Mouse (Mus musculus) stomach, embryonic 14.5 days (tissue): ENCODE measurements at regions not wholly inside any gene's neighbourhood (a gene's known extent, or its start where the extent isn't known, plus 50 kb on each side); places are given as distances from the start of the nearest gene placed in this dataset.
A peak's percentile ranks its signal among the peaks of the same experiment; 100 is the strongest.

Source experiments
- ATAC-seq: fragments of 200-750 bp; cut with Nextera tagmentation; 2 replicates; pipeline ENCODE4 v1.8.0; 2017; ENCODE audit warnings: low read depth, moderate TSS enrichment; ENCODE audit not compliant: insufficient number of reproducible peaks, insufficient read depth, low FRiP score
- H3K27ac ChIP-seq: fragments of 300-500 bp; sonication (generic); 2 replicates; pipeline ENCODE4 v1.5.1; 2014; ENCODE audit warnings: mild to moderate bottlenecking, low read length, moderate library complexity, mixed read lengths
- H3K27me3 ChIP-seq: fragments of 300-500 bp; sonication (generic); 2 replicates; pipeline ENCODE4 v1.6.1; 2014; ENCODE audit warnings: low read length, control low read depth, mixed read lengths; ENCODE audit not compliant: control insufficient read depth, insufficient read depth
- H3K36me3 ChIP-seq: fragments of 300-500 bp; sonication (generic); 2 replicates; pipeline ENCODE4 v1.6.1; 2014; ENCODE audit warnings: mild to moderate bottlenecking, control low read depth, low read length, moderate library complexity, mixed read lengths; ENCODE audit not compliant: control insufficient read depth, insufficient read depth
- H3K4me1 ChIP-seq: fragments of 300-500 bp; sonication (generic); 2 replicates; pipeline ENCODE4 v1.6.1; 2014; ENCODE audit warnings: low read length, control low read depth, mixed read lengths; ENCODE audit not compliant: control insufficient read depth, insufficient read depth
- H3K4me2 ChIP-seq: fragments of 300-500 bp; sonication (generic); replicated peaks from 2 replicates; pipeline ENCODE4 v1.6.1; 2014; ENCODE audit warnings: low read depth, low read length, control low read depth
- H3K4me3 ChIP-seq: fragments of 300-500 bp; sonication (generic); 2 replicates; pipeline ENCODE4 v1.5.1; 2014; ENCODE audit warnings: low read depth, low read length, control low read depth
- H3K9ac ChIP-seq: fragments of 300-500 bp; sonication (generic); replicated peaks from 2 replicates; pipeline ENCODE4 v1.6.1; 2014; ENCODE audit warnings: low read depth, mild to moderate bottlenecking, control low read depth, low read length, moderate library complexity, mixed read lengths
- H3K9me3 ChIP-seq: fragments of 300-500 bp; sonication (generic); 2 replicates; pipeline ENCODE4 v1.6.1; 2016; ENCODE audit warnings: low read depth, low read length, control low read depth; ENCODE audit not compliant: control insufficient read depth
- WGBS: fragments of 180-500 bp; shearing (Covaris S2); extraction: QIAGEN DNeasy Blood & Tissue Kit; methylation state at CpG from one replicate; pipeline ENCODE4 v1.1.7; 2014; 5-methylcytosine and 5-hydroxymethylcytosine counted together

DNA sequence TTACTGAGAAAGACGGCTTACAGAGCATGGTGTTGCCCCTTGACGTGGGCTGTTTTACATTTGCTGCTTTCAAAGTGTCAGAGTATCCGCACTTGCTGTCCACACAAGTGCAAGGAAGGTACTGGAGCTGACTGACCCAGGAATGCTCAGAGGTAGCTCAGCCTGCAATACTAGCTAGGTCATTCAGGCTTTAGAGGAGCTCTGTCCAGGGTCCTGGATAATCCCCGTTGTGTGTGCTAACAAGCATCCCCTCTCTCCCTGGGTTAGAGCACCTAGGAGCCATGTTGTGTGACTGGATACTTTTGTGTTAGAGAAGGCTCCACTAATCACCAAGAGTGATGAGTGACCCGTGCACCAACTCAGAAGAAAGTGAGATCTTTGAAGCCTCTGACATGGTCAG is 431.9 kb upstream of the 3110018I06Rik start:
- Histone ChIP-seq H3K4me3 (no peak overlapping the region), H3K27ac (no peak overlapping the region), H3K4me2 (no peak overlapping the region), H3K27me3 (no peaks in the 10 kb centered on the region), H3K36me3 (no peaks in the 10 kb centered on the region), H3K9ac (no peak overlapping the region), H3K9me3 (no peaks in the 10 kb centered on the region), H3K4me1 (no peaks in the 10 kb centered on the region)
- no peak for ATAC-seq
- WGBS, result 25% methylated on average over 5 of the region's 5 CpGs

DNA sequence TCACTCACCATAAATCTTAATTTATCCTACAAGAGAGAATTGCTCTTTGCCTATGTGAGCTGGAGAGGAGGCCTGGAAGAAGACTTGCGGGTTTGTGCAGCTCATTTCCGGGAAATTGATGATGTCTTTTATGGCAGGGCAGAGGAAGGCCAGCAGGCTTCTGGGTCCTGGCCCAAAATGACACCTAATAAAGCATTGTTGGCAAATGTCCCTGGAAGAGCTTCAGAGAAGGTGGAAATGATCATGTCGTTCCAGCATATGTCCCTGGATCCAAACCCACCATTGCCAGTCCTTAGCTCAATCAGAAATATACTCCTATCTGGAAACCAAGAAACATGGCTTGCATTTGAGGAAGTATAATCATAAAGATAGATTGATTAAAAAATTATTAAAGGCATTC is 427.9 kb upstream of the 3110018I06Rik start:
- no peak for ATAC-seq
- Histone ChIP-seq H3K36me3 (no peaks in the 10 kb centered on the region), H3K27ac (no peak overlapping the region), H3K9me3 (no peaks in the 10 kb centered on the region), H3K27me3 (no peaks in the 10 kb centered on the region), H3K9ac (no peak overlapping the region), H3K4me1 (no peaks in the 10 kb centered on the region), H3K4me3 (no peak overlapping the region), H3K4me2 (no peak overlapping the region)
- WGBS, result 71% methylated on average over 3 of the region's 3 CpGs

DNA sequence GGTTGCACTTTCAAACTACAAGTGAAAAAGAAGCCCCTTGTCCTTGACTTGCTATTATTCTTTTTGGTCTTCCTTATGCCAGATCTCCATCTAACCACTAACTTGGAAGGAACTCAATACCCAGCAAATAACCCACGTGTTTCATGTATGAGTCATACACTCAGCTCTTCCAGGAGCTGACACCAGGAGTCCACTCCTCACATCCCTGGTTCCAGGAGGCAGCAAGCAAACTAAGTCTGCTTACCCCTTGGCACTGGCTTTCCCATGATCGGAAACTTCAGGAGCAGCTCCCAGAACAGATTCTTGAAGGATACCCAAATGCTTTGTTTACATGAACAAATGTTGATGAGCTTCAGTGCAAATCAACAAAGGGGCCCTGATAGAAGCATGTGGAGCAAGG is 421.1 kb upstream of the 3110018I06Rik start:
- Histone ChIP-seq H3K4me1 (no peaks in the 10 kb centered on the region), H3K36me3 (no peaks in the 10 kb centered on the region), H3K4me3 (no peak overlapping the region), H3K4me2 (no peak overlapping the region), H3K9ac (no peak overlapping the region), H3K9me3 (no peaks in the 10 kb centered on the region), H3K27me3 (no peaks in the 10 kb centered on the region), H3K27ac (no peak overlapping the region)
- no peak for ATAC-seq
- WGBS, result 81% methylated on average over 2 of the region's 2 CpGs

DNA sequence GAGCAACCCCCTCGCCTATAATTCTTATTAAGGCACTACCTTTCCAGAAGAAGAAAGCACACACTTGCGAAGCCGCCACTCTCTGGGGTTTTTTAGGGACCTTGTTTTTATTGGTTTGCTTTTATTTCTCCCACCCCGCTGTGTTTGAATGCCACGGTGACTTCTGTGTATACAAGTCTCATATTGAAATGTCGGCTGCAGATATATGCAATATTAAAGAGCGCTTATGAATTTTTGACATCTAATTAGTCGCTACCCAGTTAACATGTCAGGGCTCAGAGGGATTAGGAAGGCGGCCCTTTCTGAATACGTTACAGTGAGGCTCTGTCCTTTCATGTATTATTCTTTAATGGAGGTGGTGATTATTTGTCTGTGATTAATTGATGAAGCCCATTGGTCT is 405.9 kb upstream of the 3110018I06Rik start:
- Histone ChIP-seq H3K4me2 (no peak overlapping the region), H3K4me3 (no peak overlapping the region), H3K27me3 (no peaks in the 10 kb centered on the region), H3K27ac (no peak overlapping the region), H3K9ac (no peak overlapping the region), H3K9me3 (no peaks in the 10 kb centered on the region), H3K36me3 (no peaks in the 10 kb centered on the region), H3K4me1 (no peaks in the 10 kb centered on the region)
- no peak for ATAC-seq
- 75% methylated on average over 10 of the region's 10 CpGs for WGBS

DNA sequence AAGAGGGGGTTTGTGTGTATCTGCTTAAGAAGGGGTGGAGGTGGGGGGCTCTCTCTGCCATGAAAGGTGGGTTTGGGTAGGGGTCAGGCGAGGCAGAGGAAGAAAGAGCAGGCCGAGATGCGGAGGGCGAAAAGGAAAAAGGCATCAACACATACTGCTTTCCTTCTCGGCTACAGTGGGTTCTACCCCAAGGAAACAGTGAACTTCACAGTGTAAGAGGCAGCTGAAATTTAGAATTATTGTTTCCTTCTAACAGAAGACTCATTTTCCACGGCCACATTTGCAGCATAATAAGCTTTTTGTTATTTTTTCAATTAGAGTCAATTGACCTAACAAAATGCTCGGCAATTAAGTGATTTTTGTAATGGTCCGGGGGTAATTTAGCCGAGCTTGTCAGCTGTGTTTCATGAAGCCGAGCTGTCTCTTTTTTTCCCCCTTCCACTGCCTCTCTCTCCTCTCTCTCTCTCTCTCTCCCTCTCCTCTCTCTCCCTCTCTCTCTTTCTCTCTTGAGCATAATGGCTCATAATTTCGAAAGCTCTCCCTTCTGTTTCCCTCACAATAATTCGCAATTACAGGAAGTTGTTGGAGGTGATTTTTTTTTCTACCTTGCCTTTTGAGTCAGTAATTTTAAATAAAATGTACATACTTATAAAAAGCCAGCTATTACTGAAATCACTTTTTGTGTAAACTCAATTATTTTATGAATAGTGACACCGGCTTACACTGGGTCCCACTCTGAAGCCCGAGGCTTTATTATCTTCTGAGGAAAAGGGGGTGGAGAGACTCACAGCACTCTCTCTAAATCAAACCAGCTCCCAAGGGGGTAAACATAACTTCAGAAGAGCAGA is 403.1 kb upstream of the 3110018I06Rik start:
- no peaks in the 10 kb centered on the region for H3K36me3 ChIP-seq
- no peak overlapping the region for H3K9ac ChIP-seq
- H3K27me3 ChIP-seq, result no peaks in the 10 kb centered on the region
- no peak overlapping the region for H3K4me3 ChIP-seq
- WGBS, result 59% methylated on average over 14 of the region's 14 CpGs
- no peaks in the 10 kb centered on the region for H3K4me1 ChIP-seq
- no peaks in the 10 kb centered on the region for H3K9me3 ChIP-seq
- no peak overlapping the region for H3K4me2 ChIP-seq
- no peak overlapping the region for H3K27ac ChIP-seq
- ATAC-seq, result no peak

DNA sequence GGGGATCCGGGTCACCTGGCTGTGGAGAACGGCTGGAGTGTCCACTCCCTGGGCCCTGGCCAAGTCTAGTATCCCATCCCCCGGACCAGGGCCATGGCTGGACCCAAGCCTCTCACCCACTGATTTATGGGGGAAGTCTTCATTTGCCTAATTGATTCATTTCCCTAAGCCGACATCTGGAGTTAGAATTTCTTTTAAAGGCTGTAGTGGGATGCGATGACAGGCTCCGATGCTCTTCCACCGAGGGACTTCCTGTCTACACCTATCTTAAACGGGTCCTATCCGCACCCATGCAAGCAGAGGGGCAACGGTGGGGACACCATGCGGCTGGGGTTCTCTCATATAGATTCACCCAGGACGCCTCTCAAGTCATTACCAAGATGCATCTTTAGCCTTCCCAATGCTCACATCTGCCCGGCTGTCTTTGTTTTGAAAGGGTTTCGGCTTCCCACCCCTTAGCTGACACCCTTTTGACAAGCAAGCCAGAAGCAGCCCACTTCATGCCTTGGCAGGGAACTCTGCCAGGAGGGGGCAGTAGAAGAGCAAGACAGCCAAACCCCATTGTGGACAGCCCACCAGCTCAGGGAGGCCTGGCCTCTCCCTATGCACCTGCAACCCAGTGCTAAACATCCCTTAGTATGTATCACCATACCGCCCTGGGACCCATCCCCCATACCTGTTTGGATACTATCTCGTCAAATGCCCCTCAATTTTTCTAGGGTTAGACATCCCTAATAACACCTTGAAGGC is 402.4 kb upstream of the 3110018I06Rik start:
- no peaks in the 10 kb centered on the region for H3K4me1 ChIP-seq
- no peak overlapping the region for H3K4me2 ChIP-seq
- H3K9me3 ChIP-seq, result no peaks in the 10 kb centered on the region
- no peak overlapping the region for H3K4me3 ChIP-seq
- H3K27me3 ChIP-seq, result no peaks in the 10 kb centered on the region
- 0 out of 2 replicates have a peak, but pooled peaks have one; percentile 37 for ATAC-seq
- 42% methylated on average over 16 of the region's 16 CpGs for WGBS
- H3K9ac ChIP-seq, result no peak overlapping the region
- H3K27ac ChIP-seq, result no peak overlapping the region
- no peaks in the 10 kb centered on the region for H3K36me3 ChIP-seq

DNA sequence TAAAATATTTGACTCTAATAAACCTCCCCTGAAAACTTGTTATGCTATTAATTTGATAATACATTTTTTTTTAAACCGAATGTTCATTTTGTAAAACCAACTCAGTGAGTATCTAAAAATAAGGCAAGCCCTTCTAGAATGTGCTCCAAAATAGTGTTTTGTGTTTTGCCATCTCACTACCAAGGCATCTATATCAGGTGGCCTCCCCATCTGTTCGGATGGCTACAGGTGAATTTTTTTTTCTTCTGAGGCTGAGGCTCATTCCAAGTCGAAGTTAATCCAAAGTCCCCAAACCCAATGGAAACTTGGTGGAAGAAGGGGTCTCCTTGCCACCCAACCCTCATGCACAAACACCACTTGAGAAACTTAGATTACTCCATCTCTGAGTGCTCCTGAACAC is 396.3 kb upstream of the 3110018I06Rik start:
- 87% methylated on average over 3 of the region's 3 CpGs for WGBS
- Histone ChIP-seq H3K9ac (no peak overlapping the region), H3K4me1 (no peaks in the 10 kb centered on the region), H3K27me3 (no peaks in the 10 kb centered on the region), H3K4me3 (no peak overlapping the region), H3K27ac (no peak overlapping the region), H3K9me3 (no peaks in the 10 kb centered on the region), H3K4me2 (no peak overlapping the region), H3K36me3 (no peaks in the 10 kb centered on the region)
- ATAC-seq, result no peak

DNA sequence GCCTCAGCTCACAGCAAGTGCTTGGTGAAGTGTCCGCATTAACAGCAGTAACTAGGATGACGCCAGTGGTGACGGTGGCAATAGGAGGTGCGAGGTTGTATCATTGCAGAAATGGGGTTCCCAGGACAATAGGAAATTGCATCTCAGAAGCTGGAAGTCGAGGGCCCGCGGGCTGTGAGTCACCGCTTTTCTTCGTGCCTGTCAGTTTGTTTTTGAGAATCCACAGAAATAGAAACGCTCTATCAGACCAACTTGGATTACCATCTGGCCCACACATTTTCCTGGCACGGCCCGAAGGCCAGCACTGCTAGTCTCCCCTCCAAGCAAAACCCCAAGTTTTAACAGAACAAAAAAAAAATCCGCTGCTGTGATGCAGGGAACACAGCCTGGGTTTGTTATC is 395.1 kb upstream of the 3110018I06Rik start:
- ATAC-seq, result no peak
- Histone ChIP-seq H3K4me3 (no peak overlapping the region), H3K9ac (no peak overlapping the region), H3K9me3 (no peaks in the 10 kb centered on the region), H3K27me3 (no peaks in the 10 kb centered on the region), H3K27ac (no peak overlapping the region), H3K36me3 (no peaks in the 10 kb centered on the region), H3K4me1 (no peaks in the 10 kb centered on the region), H3K4me2 (no peak overlapping the region)
- 90% methylated on average over 13 of the region's 13 CpGs for WGBS
